Mouse (Mus musculus) midbrain, embryonic 15.5 days (tissue): Measurements from ENCODE around the gene Pitpna. TPM values are rescaled to one million over a fixed set of nuclear protein-coding genes. Genes with fewer than 3 reads are reported as not detected.
A peak's percentile ranks its signal among the peaks of the same experiment; 100 is the strongest.

ENCODE experiments used
- ATAC-seq: fragments of 200-750 bp; cut with Nextera tagmentation; replicated peaks from 2 replicates; pipeline ENCODE4 v1.8.0; 2017; ENCODE audit warnings: moderate TSS enrichment
- H3K27ac ChIP-seq: fragments of 300-500 bp; sonication (generic); 2 replicates; pipeline ENCODE4 v1.5.1; 2015; ENCODE audit warnings: mild to moderate bottlenecking, inconsistent platforms
- H3K27me3 ChIP-seq: fragments of 300-500 bp; sonication (generic); replicated peaks from 2 replicates; pipeline ENCODE4 v1.6.1; 2015; ENCODE audit warnings: inconsistent platforms
- H3K36me3 ChIP-seq: fragments of 300-500 bp; sonication (generic); replicated peaks from 2 replicates; pipeline ENCODE4 v1.6.1; 2015; ENCODE audit warnings: inconsistent platforms
- H3K4me1 ChIP-seq: fragments of 300-500 bp; sonication (generic); 2 replicates; pipeline ENCODE4 v1.6.1; 2015; ENCODE audit warnings: inconsistent platforms
- H3K4me2 ChIP-seq: fragments of 300-500 bp; sonication (generic); 2 replicates; pipeline ENCODE4 v1.6.1; 2015; ENCODE audit warnings: inconsistent platforms, mild to moderate bottlenecking, moderate library complexity
- H3K4me3 ChIP-seq: fragments of 300-500 bp; sonication (generic); 2 replicates; pipeline ENCODE4 v1.5.1; 2015; ENCODE audit warnings: mild to moderate bottlenecking, inconsistent platforms
- H3K9ac ChIP-seq: fragments of 300-500 bp; sonication (generic); 2 replicates; pipeline ENCODE4 v1.6.1; 2015; ENCODE audit warnings: mild to moderate bottlenecking, inconsistent platforms
- H3K9me3 ChIP-seq: fragments of 300-500 bp; sonication (generic); 2 replicates; pipeline ENCODE4 v1.6.1; 2016; ENCODE audit warnings: inconsistent platforms
- WGBS: fragments of 180-500 bp; shearing (Covaris S2); methylation state at CpG from one replicate; pipeline ENCODE4 v1.1.7; 2015; ENCODE audit warnings: mixed read lengths; 5-methylcytosine and 5-hydroxymethylcytosine counted together
- polyA plus RNA-seq: library from polyadenylated mRNA; unstranded; fragments of >200 nt; fragmentation: Nextera tagmentation; extraction: Ambion mirVana; gene quantifications from 2 replicates; pipeline ENCODE4 v1.2.1, GENCODE M21; 2015

Gene Pitpna
- polyA plus RNA-seq = 103 and 116 TPM in 2 replicates

DNA sequence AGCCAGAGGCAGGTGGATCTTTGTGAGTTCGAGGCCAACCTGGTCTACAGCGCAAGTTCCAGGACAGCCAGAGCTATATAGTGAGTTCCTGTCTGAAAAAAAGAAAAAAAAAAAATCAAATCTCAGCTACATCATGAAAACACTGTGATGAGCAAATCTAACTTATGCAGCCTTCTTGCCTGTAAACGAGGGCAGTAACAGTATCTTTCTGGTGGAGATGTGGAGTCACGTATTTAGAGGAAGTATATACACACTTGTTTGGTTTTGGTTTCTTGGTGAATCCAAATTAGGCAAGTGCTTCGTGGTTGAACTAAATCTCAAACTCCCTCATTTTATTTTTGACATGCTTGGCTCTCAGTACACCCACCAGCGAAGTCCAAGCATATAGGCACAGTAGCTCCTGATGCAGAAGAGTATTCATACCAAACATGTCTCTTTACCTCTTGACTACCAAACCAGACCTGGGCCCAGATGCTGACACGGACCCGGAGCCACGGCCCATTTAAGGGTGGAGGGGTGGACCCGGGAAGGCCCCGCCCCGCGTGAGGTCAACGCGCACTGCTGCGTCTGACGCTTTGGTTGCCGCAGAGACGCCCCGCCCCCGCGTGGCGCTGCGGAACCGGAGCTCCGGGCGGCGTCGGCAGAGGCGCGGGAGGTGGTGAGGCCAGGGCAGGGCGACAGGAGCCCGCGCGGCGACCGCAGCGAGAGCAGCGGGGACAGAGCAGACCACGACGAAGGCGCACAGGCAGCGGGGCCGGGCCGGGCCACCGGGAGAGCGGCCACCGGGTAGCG is at the start of gene Pitpna:
Gene Pitpna (plus strand): TSS at position 605 of the 792 bp plus-strand sequence.
- Histone ChIP-seq H3K9ac (peak within 1 kb of the TSS; percentile 96), H3K4me3 (peak within 1 kb of the TSS; percentile 95), H3K4me2 (peak within 1 kb of the TSS; percentile 79), H3K27me3 (no peaks in the 10 kb centered on the region), H3K36me3 (peaks cover 4% of the 10 kb centered on the region; the same call in 1 of the 2 replicates), H3K9me3 (no peaks in the 10 kb centered on the region), H3K4me1 (peaks cover 25% of the 10 kb centered on the region), H3K27ac (peak within 1 kb of the TSS; percentile 94)
- WGBS = 5% methylated on average over 49 of the region's 49 CpGs
- ATAC-seq = peak; percentile 96

DNA sequence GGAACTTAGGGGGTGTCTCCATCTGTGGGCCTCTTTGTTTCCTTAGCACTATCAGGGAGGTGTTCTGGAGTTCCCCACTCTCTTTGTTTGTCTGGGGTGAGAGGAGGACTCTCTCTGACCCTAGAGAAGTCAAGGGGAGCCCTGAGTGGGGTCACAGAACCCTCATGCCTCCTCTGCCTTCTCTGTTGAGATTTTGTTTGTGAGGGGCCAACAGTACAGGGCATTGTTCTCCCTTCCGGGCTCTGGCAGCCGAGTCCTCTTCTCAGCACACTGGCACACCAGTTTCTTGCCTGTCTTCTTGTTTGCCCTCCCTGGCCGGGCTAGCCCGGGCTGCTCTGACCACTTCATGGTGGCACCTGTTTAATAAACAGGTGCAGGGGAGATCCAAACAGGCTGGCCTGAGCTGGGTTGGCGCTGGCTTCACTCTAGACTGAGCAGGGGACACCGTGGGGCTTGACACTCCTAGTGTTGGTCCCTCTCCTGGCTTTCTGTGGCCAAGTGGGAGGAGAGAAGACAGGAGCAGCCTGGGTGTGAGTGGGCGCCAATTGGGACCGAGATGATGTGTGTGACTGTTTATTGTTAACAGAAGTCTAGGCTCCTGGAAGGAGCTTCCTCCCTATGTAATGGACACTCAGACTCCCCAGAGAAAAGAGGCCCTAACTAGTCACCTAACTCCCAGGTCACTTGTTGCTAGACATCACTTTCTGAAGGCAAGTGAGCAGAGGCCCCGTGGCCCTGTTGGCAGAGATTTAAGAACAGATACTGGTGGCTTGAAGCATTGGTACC is 49.5 kb upstream of the Pitpna start:
- no peak overlapping the region for H3K9ac ChIP-seq
- ATAC-seq = no peak
- H3K9me3 ChIP-seq = no peaks in the 10 kb centered on the region
- H3K4me2 ChIP-seq = no peak overlapping the region
- no peaks in the 10 kb centered on the region for H3K27me3 ChIP-seq
- no peaks in the 10 kb centered on the region for H3K36me3 ChIP-seq
- 67% methylated on average over 9 of the region's 9 CpGs for WGBS
- H3K4me3 ChIP-seq = no peak overlapping the region
- peaks cover 47% of the 10 kb centered on the region for H3K4me1 ChIP-seq
- peak overlapping the region; percentile 43; the same call in 1 of the 2 replicates for H3K27ac ChIP-seq

- 0 out of 2 replicates have a peak overlapping the region, but pooled peaks have one; percentile 43 for H3K27ac ChIP-seq
- no peaks in the 10 kb centered on the region for H3K36me3 ChIP-seq
- no peak overlapping the region for H3K9ac ChIP-seq
- ATAC-seq = no peak
- 89% methylated on average over 13 of the region's 13 CpGs for WGBS
- no peaks in the 10 kb centered on the region for H3K27me3 ChIP-seq
- H3K4me2 ChIP-seq = no peak overlapping the region
- no peak overlapping the region for H3K4me3 ChIP-seq
- peaks cover 42% of the 10 kb centered on the region for H3K4me1 ChIP-seq
- no peaks in the 10 kb centered on the region for H3K9me3 ChIP-seq
These were observed 49.0 kb upstream of the Pitpna start for GRCm38 (mm10) chr11:75538970-75539299.

- no peaks in the 10 kb centered on the region for H3K9me3 ChIP-seq
- no peak overlapping the region for H3K9ac ChIP-seq
- H3K36me3 ChIP-seq = 0 out of 2 replicates have a peak, but pooled peaks cover 3% of the 10 kb centered on the region
- H3K4me3 ChIP-seq = no peak overlapping the region
- 90% methylated on average over 8 of the region's 8 CpGs for WGBS
- H3K27ac ChIP-seq = no peak overlapping the region
- no peak for ATAC-seq
- H3K27me3 ChIP-seq = no peaks in the 10 kb centered on the region
- H3K4me2 ChIP-seq = no peak overlapping the region
- H3K4me1 ChIP-seq = peaks cover 31% of the 10 kb centered on the region
These were observed 47.7 kb upstream of the Pitpna start for GRCm38 (mm10) chr11:75540209-75540608.

- H3K27ac ChIP-seq = 0 out of 2 replicates have a peak overlapping the region, but pooled peaks have one; percentile 21
- no peaks in the 10 kb centered on the region for H3K27me3 ChIP-seq
- peaks cover 25% of the 10 kb centered on the region for H3K4me1 ChIP-seq
- H3K4me2 ChIP-seq = no peak overlapping the region
- no peaks in the 10 kb centered on the region for H3K9me3 ChIP-seq
- ATAC-seq = no peak
- H3K36me3 ChIP-seq = peaks cover 6% of the 10 kb centered on the region; the same call in 1 of the 2 replicates
- WGBS = 65% methylated on average over 19 of the region's 19 CpGs
- no peak overlapping the region for H3K4me3 ChIP-seq
- no peak overlapping the region for H3K9ac ChIP-seq
These were observed 47.0 kb upstream of the Pitpna start for GRCm38 (mm10) chr11:75540710-75541581.

DNA sequence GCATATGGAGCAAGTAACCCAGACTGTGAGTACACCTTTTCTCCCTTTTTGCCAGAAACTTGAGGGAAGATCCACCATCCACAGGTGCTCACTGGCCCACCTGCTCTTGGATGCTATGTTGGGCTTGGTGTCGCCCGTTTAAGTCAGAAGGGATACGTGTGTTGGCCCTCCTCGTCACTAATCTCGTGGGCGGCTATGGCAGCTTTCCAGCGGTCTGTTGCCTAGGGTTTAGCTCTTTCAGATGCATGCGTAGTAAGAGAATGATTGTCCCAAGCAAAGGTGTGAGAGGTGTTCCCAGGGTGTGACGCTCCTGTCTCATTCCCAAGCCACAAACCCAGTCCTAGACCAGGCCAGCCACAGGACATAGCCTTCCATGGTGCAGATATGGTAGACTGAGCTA is 43.2 kb upstream of the Pitpna start:
- Histone ChIP-seq H3K27ac (no peak overlapping the region), H3K36me3 (peaks cover 22% of the 10 kb centered on the region), H3K4me2 (no peak overlapping the region), H3K9me3 (no peaks in the 10 kb centered on the region), H3K27me3 (no peaks in the 10 kb centered on the region), H3K9ac (no peak overlapping the region), H3K4me3 (no peak overlapping the region), H3K4me1 (peaks cover 6% of the 10 kb centered on the region; the same call in 1 of the 2 replicates)
- no peak for ATAC-seq
- 82% methylated on average over 9 of the region's 9 CpGs for WGBS

- H3K4me1 ChIP-seq = 0 out of 2 replicates have a peak, but pooled peaks cover 7% of the 10 kb centered on the region
- H3K27ac ChIP-seq = no peak overlapping the region
- H3K27me3 ChIP-seq = no peaks in the 10 kb centered on the region
- H3K4me2 ChIP-seq = no peak overlapping the region
- no peak overlapping the region for H3K4me3 ChIP-seq
- H3K9ac ChIP-seq = no peak overlapping the region
- WGBS = 74% methylated on average over 4 of the region's 4 CpGs
- peaks cover 22% of the 10 kb centered on the region for H3K36me3 ChIP-seq
- H3K9me3 ChIP-seq = no peaks in the 10 kb centered on the region
- no peak for ATAC-seq
These were observed 41.8 kb upstream of the Pitpna start for GRCm38 (mm10) chr11:75546057-75546456.

DNA sequence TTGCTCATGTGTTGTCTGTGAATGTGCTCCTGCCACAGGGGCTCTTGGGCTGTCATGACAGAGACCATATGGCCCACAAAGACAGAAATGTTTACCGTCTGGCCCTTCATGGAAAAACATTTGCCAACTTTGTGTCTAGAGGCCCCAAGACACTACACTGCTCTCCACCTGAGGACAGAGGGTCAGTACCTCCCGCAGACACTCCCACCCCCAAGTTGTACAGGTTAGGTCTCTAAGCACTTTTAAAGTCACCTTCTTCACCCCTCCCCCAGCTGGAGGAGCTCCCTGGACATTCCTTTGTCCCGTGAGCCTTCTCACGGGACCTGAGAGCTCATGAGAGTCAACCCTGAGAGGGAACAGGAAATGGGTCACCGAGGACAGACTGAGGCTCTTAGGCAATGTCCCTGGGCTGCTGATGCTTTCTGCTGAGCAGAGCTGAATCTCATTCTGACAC is 38.2 kb upstream of the Pitpna start:
- Histone ChIP-seq H3K9me3 (no peaks in the 10 kb centered on the region), H3K27me3 (no peaks in the 10 kb centered on the region), H3K4me1 (peaks cover 14% of the 10 kb centered on the region; the same call in 1 of the 2 replicates), H3K4me2 (no peak overlapping the region), H3K36me3 (peaks cover 22% of the 10 kb centered on the region), H3K9ac (no peak overlapping the region), H3K27ac (no peak overlapping the region), H3K4me3 (no peak overlapping the region)
- no peak for ATAC-seq
- WGBS = 55% methylated on average over 5 of the region's 5 CpGs

GRCm38 (mm10) chr11:75550200-75550946 is 37.5 kb upstream of the Pitpna start:
- Histone ChIP-seq H3K36me3 (peaks cover 17% of the 10 kb centered on the region), H3K4me3 (no peak overlapping the region), H3K4me2 (no peak overlapping the region), H3K9ac (no peak overlapping the region), H3K4me1 (peaks cover 14% of the 10 kb centered on the region; the same call in 1 of the 2 replicates), H3K9me3 (no peaks in the 10 kb centered on the region), H3K27ac (0 out of 2 replicates have a peak overlapping the region, but pooled peaks have one; percentile 44), H3K27me3 (no peaks in the 10 kb centered on the region)
- 61% methylated on average over 12 of the region's 12 CpGs for WGBS
- no peak for ATAC-seq

DNA sequence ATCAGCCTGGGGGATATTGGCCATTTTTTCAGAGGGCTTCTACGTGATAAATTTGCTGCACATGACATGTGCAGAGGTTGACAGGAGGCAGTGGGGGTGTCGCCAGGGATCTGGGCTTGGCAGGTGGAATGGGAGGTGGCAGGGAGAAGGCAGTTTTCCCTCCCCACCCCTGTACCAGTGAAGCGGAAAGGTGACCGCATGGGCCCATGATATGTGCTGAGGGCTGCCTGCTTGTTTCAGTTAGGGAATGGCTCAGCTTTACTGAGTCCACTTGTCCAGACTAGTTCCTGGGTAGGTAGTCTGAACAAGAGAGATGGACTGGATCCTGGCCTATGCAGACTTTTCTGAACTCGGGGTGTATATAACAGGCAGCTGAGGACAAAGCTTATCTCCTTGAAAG is 36.6 kb upstream of the Pitpna start:
- ATAC-seq = no peak
- Histone ChIP-seq H3K9me3 (no peaks in the 10 kb centered on the region), H3K4me2 (no peak overlapping the region), H3K36me3 (peaks cover 12% of the 10 kb centered on the region), H3K4me1 (peaks cover 14% of the 10 kb centered on the region; the same call in 1 of the 2 replicates), H3K4me3 (no peak overlapping the region), H3K27me3 (no peaks in the 10 kb centered on the region), H3K9ac (no peak overlapping the region), H3K27ac (no peak overlapping the region)
- WGBS = 87% methylated on average over 5 of the region's 5 CpGs

DNA sequence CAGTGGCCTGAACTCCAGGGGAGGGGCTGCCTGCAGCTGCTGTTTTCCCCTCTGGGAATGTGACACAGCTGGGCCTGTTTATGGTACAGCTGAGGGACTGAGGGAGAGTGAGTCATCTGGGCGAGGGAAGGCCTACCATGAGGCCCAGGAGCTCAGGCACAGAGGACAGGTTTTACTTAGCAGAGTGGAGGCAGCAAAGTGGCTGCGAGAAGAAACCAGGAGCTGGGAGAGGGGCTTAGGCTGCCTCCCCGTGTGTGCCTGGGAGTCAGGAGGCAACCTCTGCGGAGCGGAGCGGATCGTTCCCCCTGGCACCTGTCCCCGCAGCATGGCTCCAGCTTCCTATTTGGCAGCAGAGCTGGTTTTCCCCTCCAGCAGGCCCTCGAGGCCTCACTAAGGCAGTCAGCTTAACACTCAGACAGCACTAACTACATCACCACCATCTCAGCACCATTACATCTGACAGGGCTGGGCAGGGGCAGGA is 35.9 kb upstream of the Pitpna start:
- ATAC-seq = no peak
- Histone ChIP-seq H3K36me3 (peaks cover 7% of the 10 kb centered on the region; the same call in 1 of the 2 replicates), H3K27me3 (no peaks in the 10 kb centered on the region), H3K4me2 (no peak overlapping the region), H3K9ac (peak overlapping the region; percentile 4; the same call in 1 of the 2 replicates), H3K27ac (0 out of 2 replicates have a peak overlapping the region, but pooled peaks have one; percentile 7), H3K4me1 (peaks cover 14% of the 10 kb centered on the region; the same call in 1 of the 2 replicates), H3K9me3 (no peaks in the 10 kb centered on the region), H3K4me3 (no peak overlapping the region)
- WGBS = 55% methylated on average over 9 of the region's 9 CpGs
